Mouse (Mus musculus) C2C12 (cell line): ENCODE data around the gene Gla. TPM values are rescaled to one million over a fixed set of nuclear protein-coding genes. Genes with fewer than 3 reads are reported as not detected.

ENCODE experiments used
- H3K27me3 ChIP-seq: one replicate; pipeline ENCODE4 v1.6.1; 2011; ENCODE audit not compliant: control insufficient read depth, insufficient read depth, insufficient read length
- H3K36me3 ChIP-seq: one replicate; pipeline ENCODE4 v1.6.1; 2011; ENCODE audit not compliant: control insufficient read depth, insufficient read depth
- H3K4me3 ChIP-seq: one replicate; pipeline ENCODE4 v1.5.1; 2011; ENCODE audit warnings: mild to moderate bottlenecking, control low read depth; ENCODE audit not compliant: poor library complexity, insufficient read depth, severe bottlenecking
- H3K79me2 ChIP-seq: one replicate; pipeline ENCODE4 v1.6.1; 2011; ENCODE audit not compliant: control insufficient read depth, insufficient read depth
- H3K79me3 ChIP-seq: one replicate; pipeline ENCODE4 v1.6.1; 2011; ENCODE audit warnings: low read depth, control low read depth
- H3ac ChIP-seq: one replicate; pipeline ENCODE3; 2011; ENCODE audit warnings: low read depth; ENCODE audit not compliant: control insufficient read depth, insufficient read length
- CEBPB ChIP-seq: IDR thresholded peaks from one replicate; pipeline ENCODE4 v1.6.1; 2011; ENCODE audit warnings: low read depth, mild to moderate bottlenecking, control low read depth, moderate library complexity
- CTCF ChIP-seq: IDR thresholded peaks from one replicate; pipeline ENCODE4 v1.5.1; 2011; ENCODE audit not compliant: control insufficient read depth, insufficient read depth, insufficient read length
- FOSL1 ChIP-seq: IDR thresholded peaks from one replicate; pipeline ENCODE4 v1.8.0; 2011; ENCODE audit warnings: mild to moderate bottlenecking, low read length; ENCODE audit not compliant: poor library complexity, insufficient read depth, severe bottlenecking
- MAX ChIP-seq: IDR thresholded peaks from one replicate; pipeline ENCODE4 v1.6.1; 2011; ENCODE audit warnings: mild to moderate bottlenecking, control low read depth
- MYOD1 ChIP-seq: IDR thresholded peaks from one replicate; pipeline ENCODE4 v1.6.1; 2011; ENCODE audit warnings: low read depth; ENCODE audit not compliant: control insufficient read depth, insufficient read length
- MYOG ChIP-seq: IDR thresholded peaks from one replicate; pipeline ENCODE4 v1.6.1; 2011; ENCODE audit not compliant: control insufficient read depth, insufficient read length; ENCODE audit errors: extremely low read depth
- USF1 ChIP-seq: IDR thresholded peaks from one replicate; pipeline ENCODE4 v1.6.1; 2011; ENCODE audit warnings: low read depth, mild to moderate bottlenecking, control low read depth, moderate library complexity
- polyA plus RNA-seq: library from polyadenylated mRNA; unstranded; fragments of >200 nt; fragmentation: generic; extraction: Trizol; gene quantifications from one replicate; pipeline ENCODE4 v1.2.1, GENCODE M21; 2012; ENCODE audit warnings: missing spikeins

Gene Gla
- polyA plus RNA-seq, 1 experiment: 6.4 TPM

DNA sequence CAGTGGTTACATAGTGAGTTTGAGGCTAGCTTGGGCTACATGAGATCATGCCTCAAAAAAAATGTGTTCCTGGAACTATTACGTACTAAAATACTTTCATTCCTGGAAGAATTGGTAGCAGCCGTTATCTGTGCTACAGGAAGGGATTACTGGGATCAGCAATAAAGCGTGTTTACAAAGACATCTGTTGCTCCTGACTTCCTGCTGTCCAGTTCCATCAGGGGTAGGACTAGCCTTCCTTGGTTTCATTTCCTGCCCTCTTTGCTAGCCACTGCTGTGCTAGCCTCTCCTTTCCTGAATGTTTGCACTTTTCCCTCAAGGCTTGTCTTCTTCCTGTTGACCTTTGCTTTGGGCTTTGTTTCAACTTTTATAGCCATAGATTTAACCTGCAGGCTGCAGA, 34.9 kb upstream of the Gla start:
- H3ac ChIP-seq: no peak overlapping the region
- no peak overlapping the region for H3K4me3 ChIP-seq
- no peaks in the 10 kb centered on the region for H3K27me3 ChIP-seq
- no peaks in the 10 kb centered on the region for H3K36me3 ChIP-seq
- no peaks in the 10 kb centered on the region for H3K79me2 ChIP-seq
- no peaks in the 10 kb centered on the region for H3K79me3 ChIP-seq
- TF ChIP-seq MYOG (no peak), CEBPB (no peak), CTCF (no peak), MYOD1 (no peak), USF1 (no peak), MAX (no peak), FOSL1 (no peak)

DNA sequence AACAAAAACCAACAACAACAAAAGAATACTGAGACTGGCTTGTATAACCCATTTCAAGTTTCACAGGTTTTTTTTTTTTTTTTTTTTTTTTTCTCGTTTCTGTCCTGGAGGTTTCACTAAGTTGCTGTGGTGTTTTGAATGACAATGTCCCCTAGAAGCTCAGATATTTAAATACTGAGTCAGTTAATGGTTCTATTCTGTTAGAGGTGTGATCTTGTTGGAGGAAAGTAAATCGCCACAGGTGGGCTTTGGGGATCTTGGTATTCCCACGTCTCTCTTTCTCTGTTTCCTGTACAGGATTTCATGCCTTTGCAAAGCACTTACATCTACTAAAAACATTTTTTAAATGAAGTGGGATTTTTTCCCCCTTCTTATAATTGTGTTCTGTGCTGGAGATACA, 34.2 kb upstream of the Gla start:
- Histone ChIP-seq H3K4me3 (no peak overlapping the region), H3ac (no peak overlapping the region), H3K79me3 (no peaks in the 10 kb centered on the region), H3K79me2 (no peaks in the 10 kb centered on the region), H3K27me3 (no peaks in the 10 kb centered on the region), H3K36me3 (no peaks in the 10 kb centered on the region)
- TF ChIP-seq MYOG: no peak

DNA sequence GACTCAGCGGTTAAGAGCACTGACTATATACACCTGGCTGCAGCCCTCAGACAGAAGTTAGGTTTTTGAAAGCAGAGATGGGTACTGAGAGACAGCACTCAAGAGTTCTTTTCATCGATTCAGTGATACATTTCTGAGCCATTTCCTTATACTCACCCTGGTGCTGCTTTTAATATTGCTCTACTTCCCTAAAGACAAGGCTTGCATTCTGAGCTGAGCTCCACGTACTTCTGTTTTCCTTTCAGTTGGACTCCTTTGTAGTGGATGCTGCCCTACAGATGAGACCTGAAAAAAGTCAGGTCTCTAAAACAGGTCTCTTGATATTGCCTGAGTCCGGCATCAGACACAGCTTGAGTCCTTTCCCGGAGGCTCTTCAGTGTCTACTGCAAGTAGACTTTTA, 31.8 kb upstream of the Gla start:
- H3K79me2 ChIP-seq: no peaks in the 10 kb centered on the region
- no peak for TF ChIP-seq USF1
- TF ChIP-seq MAX: no peak
- no peak for TF ChIP-seq CEBPB
- no peak for TF ChIP-seq CTCF
- TF ChIP-seq MYOG: no peak
- no peak for TF ChIP-seq FOSL1
- TF ChIP-seq MYOD1: no peak

DNA sequence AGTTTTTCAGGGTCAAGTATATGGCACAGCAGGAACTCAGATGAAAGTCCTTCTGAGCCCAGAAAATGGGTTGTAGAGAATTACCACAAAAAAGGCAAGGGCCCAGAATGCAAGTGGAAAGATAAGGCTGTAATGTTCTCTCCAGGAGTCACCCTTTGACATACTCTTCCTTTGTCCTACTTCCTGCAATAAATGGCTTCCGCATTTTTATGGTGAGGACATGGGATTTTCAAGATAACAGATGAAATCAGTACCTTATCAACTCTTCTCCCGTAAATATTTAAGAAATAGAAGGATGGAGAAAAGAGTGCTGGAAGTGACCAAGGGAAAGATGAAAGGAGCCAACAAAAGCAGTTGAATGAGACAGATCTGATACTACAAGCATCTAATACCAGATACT, 27.3 kb upstream of the Gla start:
- Histone ChIP-seq H3K4me3 (no peak overlapping the region), H3K79me2 (no peaks in the 10 kb centered on the region), H3K79me3 (no peaks in the 10 kb centered on the region), H3K27me3 (no peaks in the 10 kb centered on the region), H3K36me3 (no peaks in the 10 kb centered on the region), H3ac (no peak overlapping the region)
- no peak for TF ChIP-seq MYOD1
- TF ChIP-seq FOSL1: no peak
- TF ChIP-seq MYOG: no peak
- TF ChIP-seq USF1: no peak
- no peak for TF ChIP-seq CTCF
- TF ChIP-seq MAX: no peak
- no peak for TF ChIP-seq CEBPB

More for the DNA sequence above, 31.8 kb upstream of the Gla start:
- H3ac ChIP-seq: no peak overlapping the region
- no peaks in the 10 kb centered on the region for H3K79me3 ChIP-seq
- no peak overlapping the region for H3K4me3 ChIP-seq
- no peaks in the 10 kb centered on the region for H3K36me3 ChIP-seq
- no peaks in the 10 kb centered on the region for H3K27me3 ChIP-seq

DNA sequence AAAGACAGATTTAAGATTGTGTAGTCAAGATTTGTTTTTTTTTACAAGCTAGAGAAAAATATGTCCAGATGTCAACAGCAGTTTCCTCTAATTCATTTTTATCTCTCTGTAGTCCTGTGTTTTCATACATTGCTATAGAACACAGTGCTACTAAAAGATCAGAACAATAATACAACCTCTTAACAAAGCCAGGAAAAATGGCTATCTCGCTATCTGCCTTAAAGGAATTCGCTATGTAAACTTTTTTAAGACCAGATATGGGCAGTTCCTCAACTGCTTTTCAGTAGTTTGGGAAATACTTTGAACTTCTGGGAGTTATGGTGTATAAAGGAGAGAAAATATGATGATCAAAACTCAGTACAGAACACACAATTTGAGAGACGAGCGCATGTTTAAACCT, 22.4 kb upstream of the Gla start:
- Histone ChIP-seq H3K79me3 (no peaks in the 10 kb centered on the region), H3K79me2 (no peaks in the 10 kb centered on the region), H3K36me3 (no peaks in the 10 kb centered on the region), H3K4me3 (no peak overlapping the region), H3K27me3 (no peaks in the 10 kb centered on the region), H3ac (no peak overlapping the region)
- TF ChIP-seq FOSL1 (no peak), CTCF (no peak), USF1 (no peak), MYOD1 (no peak), MAX (no peak), CEBPB (no peak), MYOG (no peak)

DNA sequence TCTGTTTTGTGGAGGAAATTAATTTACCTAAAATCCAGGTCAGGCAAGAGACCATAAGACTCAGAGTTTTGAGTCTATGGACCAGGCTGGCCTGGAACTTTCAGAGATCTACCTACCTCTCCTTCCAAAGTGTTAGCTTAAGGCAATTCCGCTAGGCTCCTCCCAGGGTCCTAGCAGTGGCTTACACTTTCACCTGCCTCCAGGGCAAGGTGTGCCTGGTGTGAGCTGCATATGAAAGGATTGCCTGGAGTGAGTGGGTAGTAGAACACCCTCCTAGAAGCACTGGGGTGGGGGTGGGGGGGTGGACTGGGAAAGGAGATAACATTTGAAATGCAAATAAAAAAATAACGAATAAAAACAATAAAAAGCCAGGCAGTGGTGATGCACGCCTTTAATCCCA, 20.8 kb upstream of the Gla start:
- Histone ChIP-seq H3K79me3 (no peaks in the 10 kb centered on the region), H3K36me3 (no peaks in the 10 kb centered on the region), H3K4me3 (no peak overlapping the region), H3ac (no peak overlapping the region), H3K79me2 (no peaks in the 10 kb centered on the region), H3K27me3 (no peaks in the 10 kb centered on the region)
- TF ChIP-seq CEBPB (no peak), MYOG (no peak), CTCF (no peak), FOSL1 (no peak), USF1 (no peak), MYOD1 (no peak), MAX (no peak)
